In genomic region chr15:80710257-80710607, GRCm38 (mm10) we compare ENCODE assay signal across 8 mouse cellular contexts. TPM values are rescaled to one million over a fixed set of nuclear protein-coding genes. Genes with fewer than 3 reads are reported as not detected.
A peak's percentile ranks its signal among the peaks of the same experiment; 100 is the strongest.
DNase-seq lines count a peak whose midpoint lies in the region; ATAC-seq and TF ChIP-seq lines count a peak whose summit lies in the region.

No protein-coding gene starts in this region.

- intact Hi-C loops in heart, adult 2 months (cut with DNase I): loop anchor here (5.0 kb wide), 1 partner anchor 482 kb away; the partner anchor contains the start of gene Mrtfa

- H3K4me3 ChIP-seq in heart, adult 2 months: peak overlapping the region; percentile 65
- peak overlapping the region; percentile 55; the same call in 1 of the 2 replicates for H3K4me3 ChIP-seq in thymus, adult 2 months (ENCODE audit: control insufficient read depth, insufficient read depth, low read length)
- peak overlapping the region; percentile 99 for H3K4me3 ChIP-seq in liver, embryonic 13.5 days (replicated peaks)

- H3K9me3 ChIP-seq in liver, embryonic 13.5 days (replicated peaks): no peaks in the 10 kb centered on the region

- peaks cover 5% of the 10 kb centered on the region; the same call in 1 of the 2 replicates for H3K79me2 ChIP-seq in heart, adult 2 months (replicated peaks; ENCODE audit: control insufficient read depth, insufficient read depth, low read length)

- TF ChIP-seq POLR2A in heart, adult 2 months (IDR thresholded peaks at IDR 0.05; ENCODE audit: insufficient read depth, low read depth, low read length): no peak
- no peak for TF ChIP-seq POLR2A in thymus, adult 2 months (IDR thresholded peaks at IDR 0.05; ENCODE audit: control insufficient read depth, extremely low read depth, insufficient read depth, low read length, poor library complexity)

- no peak for TF ChIP-seq EP300 in heart, adult 2 months (IDR thresholded peaks at IDR 0.05; ENCODE audit: insufficient read depth, low read depth, low read length)

- peak overlapping the region; percentile 69 for H3K4me2 ChIP-seq in liver, embryonic 13.5 days

- H3K27me3 ChIP-seq in heart, adult 2 months (ENCODE audit: control insufficient read depth, insufficient read depth, low read length): no peaks in the 10 kb centered on the region
- H3K27me3 ChIP-seq in thymus, adult 2 months (ENCODE audit: control insufficient read depth, insufficient read depth, low read length): no peaks in the 10 kb centered on the region
- no peaks in the 10 kb centered on the region for H3K27me3 ChIP-seq in liver, embryonic 13.5 days

- peaks cover 6% of the 10 kb centered on the region for H3K4me1 ChIP-seq in heart, adult 2 months (ENCODE audit: control insufficient read depth, insufficient read depth, low read length)
- H3K4me1 ChIP-seq in thymus, adult 2 months (replicated peaks; ENCODE audit: control insufficient read depth, insufficient read depth, low read length): peaks cover 8% of the 10 kb centered on the region; the same call in 1 of the 2 replicates
- peaks cover 47% of the 10 kb centered on the region for H3K4me1 ChIP-seq in liver, embryonic 13.5 days (replicated peaks)

- peaks cover 5% of the 10 kb centered on the region; the same call in 1 of the 2 replicates for H3K36me3 ChIP-seq in heart, adult 2 months (ENCODE audit: control insufficient read depth, insufficient read depth, low read length)
- no peaks in the 10 kb centered on the region for H3K36me3 ChIP-seq in thymus, adult 2 months (ENCODE audit: control insufficient read depth, insufficient read depth, low read length)
- no peaks in the 10 kb centered on the region for H3K36me3 ChIP-seq in liver, embryonic 13.5 days

- no peak for TF ChIP-seq CTCF in heart, adult 2 months (IDR thresholded peaks at IDR 0.05)
- no peak for TF ChIP-seq CTCF in thymus, adult 2 months (IDR thresholded peaks at IDR 0.05; ENCODE audit: borderline replicate concordance, control insufficient read depth, extremely low read depth, insufficient read depth, low read length, poor library complexity)

- no peak for DNase-seq in heart, adult 2 months
- no peak for DNase-seq in heart, adult 18-20 months
- no peak for DNase-seq in thymus, adult 2 months
- no peak for DNase-seq in thymus, postnatal 25 days
- DNase-seq in liver, embryonic 13.5 days: no peak
- no peak for DNase-seq in retina, postnatal 1 day
- no peak for DNase-seq in thymus, adult 18-20 months
- DNase-seq in kidney, postnatal 36 days: no peak

- WGBS in heart, adult 2 months: 10% methylated on average over 5 of the region's 5 CpGs
- WGBS in thymus, adult 2 months: 26% methylated on average over 5 of the region's 5 CpGs
- WGBS in liver, embryonic 13.5 days (ENCODE audit: insufficient replicate concordance): 9% methylated on average over 5 of the region's 5 CpGs

- H3K9ac ChIP-seq in heart, adult 2 months (ENCODE audit: low read depth, low read length): no peak overlapping the region
- H3K9ac ChIP-seq in liver, embryonic 13.5 days: peak overlapping the region; percentile 56

- no peak for ATAC-seq in liver, embryonic 13.5 days (ENCODE audit: low read depth)

- H3K27ac ChIP-seq in heart, adult 2 months: peak overlapping the region; percentile 97
- no peak overlapping the region for H3K27ac ChIP-seq in thymus, adult 2 months (ENCODE audit: control insufficient read depth, insufficient read depth, low read length)
- peak overlapping the region; percentile 82 for H3K27ac ChIP-seq in liver, embryonic 13.5 days

RNA-seq across cellular contexts. Expression of gene Tnrc6b, which starts 0.9 kb away (rescaled TPM):
- total RNA-seq in heart, adult 2 months (2021): 10 to 100 TPM; 43.7 to 48.1 TPM
- polyA plus RNA-seq in heart, adult 2 months (2012; rRNA removed): 9.4 and 13.1 TPM in 2 replicates
- 10 to 100 TPM; 42.3 to 48.8 TPM for total RNA-seq in heart, adult 18-20 months (2021)
- 56.1 and 57.9 TPM in 2 replicates for polyA plus RNA-seq in thymus, adult 2 months (2012; rRNA removed)
- 18.7 and 23.6 TPM in 2 replicates for polyA plus RNA-seq in liver, embryonic 13.5 days (2015; fragmentation: Nextera tagmentation; extraction: Ambion mirVana)

RNA-seq across cellular contexts. Expression of gene Fam83f, which starts 38.6 kb away (rescaled TPM):
- not detected for total RNA-seq in heart, adult 2 months (2021)
- 0.09 and 0.21 TPM in 2 replicates for polyA plus RNA-seq in heart, adult 2 months (2012; rRNA removed)
- total RNA-seq in heart, adult 18-20 months (2021): under 1 TPM in 1 of 2 experiments, not detected in 1; 0.18 TPM
- 3.5 and 5.4 TPM in 2 replicates for polyA plus RNA-seq in thymus, adult 2 months (2012; rRNA removed)
- 0.73 and 0.83 TPM in 2 replicates for polyA plus RNA-seq in liver, embryonic 13.5 days (2015; fragmentation: Nextera tagmentation; extraction: Ambion mirVana)
